Comparison of ENCODE assay signal across 10 mouse cellular contexts in genomic region chr12:76579806-76580205, GRCm38 (mm10). TPM values are rescaled to one million over a fixed set of nuclear protein-coding genes. Genes with fewer than 3 reads are reported as not detected.
DNase-seq lines count a peak whose midpoint lies in the region.
"Had no signal": no experiment of that assay in that cellular context is flagged by ENCODE, and none has a peak within 500 bp of the region (broad histone marks: within the 10 kb centered on the region; RNA-seq: fewer than 3 reads in every experiment).

No protein-coding gene starts in this region.

- DNase-seq in adrenal gland, adult 2 months, result peak; percentile 69
- no peak for DNase-seq in adrenal gland, adult 18-20 months (ENCODE audit: low spot score in 2 of 2)
- peak; percentile 50 for DNase-seq in adrenal gland, postnatal 14 days
- no peak for DNase-seq in adrenal gland, postnatal 10 days
- DNase-seq in adrenal gland, postnatal 36 days, result peak; percentile 59 to 64
- DNase-seq in ovary, adult 18-20 months (ENCODE audit: low spot score), result no peak
- DNase-seq: cerebellum, adult 11-12 months; cerebellum, adult 9-10 months; cerebellum, postnatal 10 days; forebrain, postnatal 0 days had no signal

RNA-seq across cellular contexts. Expression of gene Plekhg3, which starts 49.1 kb away (rescaled TPM):
- total RNA-seq in adrenal gland, adult 2 months (2021), result 10 to 100 TPM in 1 of 2 experiments, 1 to 10 TPM in 1; 9.9 to 17.5 TPM
- polyA plus RNA-seq in adrenal gland, adult 2 months (2012; rRNA removed), result 5.1 and 7.9 TPM in 2 replicates
- total RNA-seq in adrenal gland, adult 18-20 months (2021), result 10 to 100 TPM in 1 of 2 experiments, 1 to 10 TPM in 1; 8.6 to 11.9 TPM
- 16.7 and 19.4 TPM in 2 replicates for total RNA-seq in adrenal gland, postnatal 14 days (2021)
- total RNA-seq in adrenal gland, postnatal 10 days (2021), result 10 to 100 TPM; 21.1 to 22.0 TPM
- total RNA-seq in adrenal gland, postnatal 36 days (2021), result 10 to 100 TPM; 11.1 to 13.0 TPM

Comparison
In these comparisons a context has a peak if more than half of its experiments do, and no peak if none do; other contexts are left out.
1. DNase-seq: peak in adrenal gland, adult 2 months (single experiment), adrenal gland, postnatal 14 days (single experiment) and adrenal gland, postnatal 36 days (2 of 2); none in adrenal gland, adult 18-20 months (0 of 2), adrenal gland, postnatal 10 days (single experiment) and ovary, adult 18-20 months (single experiment).